Mouse (Mus musculus) retina, adult 2 months (tissue): ENCODE results near the gene Skida1.
"Not testable (repeated sequence)": the region's sequence is repeated elsewhere in the genome, so short reads cannot be mapped to it uniquely, and the experiment has no call there.

Experiments used
- DNase-seq: peaks from one replicate; pipeline ENCODE4 v3.0.0-alpha.2; 2012; ENCODE audit warnings: low read depth, low spot score

The Skida1 gene

GRCm38 (mm10) chr2:18048453-18049075 lies at the start of gene Skida1:
Gene Skida1, minus strand, starts transcription at chr2:18049051.
- DNase-seq, result no peak

GRCm38 (mm10) chr2:18095804-18096203 lies 47.0 kb upstream of the Skida1 start:
- no peak for DNase-seq

- no peak for DNase-seq
These were observed 45.5 kb upstream of the Skida1 start for GRCm38 (mm10) chr2:18094319-18094718.

- no peak for DNase-seq
These were observed 45.0 kb upstream of the Skida1 start for GRCm38 (mm10) chr2:18093858-18094257.

GRCm38 (mm10) chr2:18087695-18088094 lies 38.8 kb upstream of the Skida1 start:
- not testable (repeated sequence) for DNase-seq

- no peak for DNase-seq
These were observed 31.5 kb upstream of the Skida1 start for GRCm38 (mm10) chr2:18080182-18080860.

GRCm38 (mm10) chr2:18071947-18072346 lies 23.1 kb upstream of the Skida1 start:
- no peak for DNase-seq

GRCm38 (mm10) chr2:18068071-18068796 lies 19.4 kb upstream of the Skida1 start:
- DNase-seq, result no peak

GRCm38 (mm10) chr2:18066436-18066835 lies 17.6 kb upstream of the Skida1 start:
- no peak for DNase-seq

- DNase-seq, result no peak
These were observed 16.8 kb upstream of the Skida1 start for GRCm38 (mm10) chr2:18065708-18066030.

GRCm38 (mm10) chr2:18064941-18065707 lies 16.3 kb upstream of the Skida1 start:
- DNase-seq, result no peak

GRCm38 (mm10) chr2:18064356-18064858 lies 15.6 kb upstream of the Skida1 start:
- DNase-seq, result peak; percentile 82

GRCm38 (mm10) chr2:18063763-18064251 lies 15.0 kb upstream of the Skida1 start:
- no peak for DNase-seq

GRCm38 (mm10) chr2:18060396-18060795 lies 11.5 kb upstream of the Skida1 start:
- DNase-seq, result no peak

GRCm38 (mm10) chr2:18059891-18060290 lies 11.0 kb upstream of the Skida1 start:
- no peak for DNase-seq

- no peak for DNase-seq
These were observed 10.2 kb upstream of the Skida1 start for GRCm38 (mm10) chr2:18059063-18059462.

GRCm38 (mm10) chr2:18058146-18058708 lies 9.4 kb upstream of the Skida1 start:
- no peak for DNase-seq

GRCm38 (mm10) chr2:18057336-18058145 lies 8.7 kb upstream of the Skida1 start:
- DNase-seq, result no peak

GRCm38 (mm10) chr2:18056786-18057255 lies 8.0 kb upstream of the Skida1 start:
- DNase-seq, result peak; percentile 86
